Mouse (Mus musculus): ENCODE measurements at regions not wholly inside any gene's neighbourhood (a gene's known extent, or its start where the extent isn't known, plus 50 kb on each side); places are given as distances from the start of the nearest gene placed in this dataset.
A peak's percentile ranks its signal among the peaks of the same experiment; 100 is the strongest.
"Not testable (repeated sequence)": the region's sequence is repeated elsewhere in the genome, so short reads cannot be mapped to it uniquely, and the experiment has no call there.

DNA sequence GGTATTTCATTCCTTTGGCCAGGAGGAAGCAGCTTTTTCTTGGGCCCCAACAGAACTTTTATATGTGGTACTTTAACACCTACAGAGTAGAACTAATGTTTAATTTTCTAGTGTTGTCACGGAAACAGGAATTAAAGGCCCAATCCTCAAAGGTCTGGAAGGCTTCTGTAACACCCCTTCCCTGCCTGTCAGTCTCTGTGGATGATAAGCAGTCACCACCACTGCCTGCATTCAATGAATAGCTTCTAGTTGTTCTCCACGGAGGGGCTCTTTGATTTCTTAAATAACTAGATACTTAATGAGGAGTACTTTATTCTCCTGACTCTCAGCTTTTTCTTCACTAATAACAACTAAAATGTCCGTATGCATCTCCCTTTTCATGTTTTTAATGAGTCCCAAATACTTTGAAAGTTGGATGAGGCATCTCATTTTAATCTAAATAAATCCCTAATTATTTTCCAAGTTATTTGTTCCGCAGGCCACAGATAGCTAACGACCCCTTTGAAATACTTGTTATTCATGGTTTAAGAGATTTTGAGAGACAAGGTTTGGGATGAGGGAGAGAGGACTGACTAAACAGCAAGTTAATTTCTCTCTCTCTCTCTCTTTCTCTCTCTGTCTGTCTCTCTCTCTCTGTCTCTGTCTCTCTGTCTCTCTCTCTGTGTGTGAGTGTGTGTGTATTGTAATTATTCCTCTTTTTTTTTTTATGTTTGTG is 686.0 kb upstream of the Ghitm start:
- peak; percentile 33 for DNase-seq (ENCODE audit: inconsistent ontology term)

DNA sequence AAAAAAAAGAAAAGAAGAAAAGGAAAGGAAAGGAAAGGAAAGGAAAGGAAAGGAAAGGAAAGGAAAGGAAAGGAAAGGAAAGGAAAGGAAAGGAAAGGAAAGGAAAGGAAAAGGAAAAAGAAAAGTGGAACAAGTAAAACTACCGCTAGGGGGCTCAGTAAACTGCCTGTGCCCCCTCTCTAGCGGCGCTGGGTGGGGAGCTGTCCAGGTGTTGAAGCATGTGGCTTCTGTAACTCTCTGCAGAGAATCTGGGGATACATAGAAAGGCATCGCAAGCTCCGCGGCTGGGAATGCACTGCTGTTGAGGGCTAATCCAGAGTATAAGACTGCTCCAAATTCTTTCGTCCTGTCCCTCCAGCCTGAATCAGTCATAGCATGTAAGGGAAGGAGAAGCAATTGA is 684.9 kb upstream of the Ghitm start:
- peak; percentile 25 for DNase-seq (ENCODE audit: inconsistent ontology term)

DNA sequence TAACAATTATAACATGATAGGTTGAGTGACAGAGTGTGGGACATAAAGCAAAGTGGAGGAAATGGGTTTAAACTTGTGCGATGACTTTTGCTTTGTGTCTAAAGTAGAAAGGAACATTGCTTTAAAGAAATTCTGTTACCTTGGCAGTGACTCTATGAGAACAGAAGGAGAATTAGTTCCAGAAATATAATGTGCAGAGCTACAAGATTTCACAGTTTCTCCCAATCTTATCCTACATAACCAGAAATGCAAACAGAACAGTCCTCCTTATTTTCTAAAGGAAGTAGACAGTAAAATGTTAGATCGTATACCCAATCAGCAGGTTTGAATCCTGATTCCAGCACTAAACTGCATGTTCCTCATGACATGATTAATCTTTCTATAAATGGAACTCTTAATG is 660.6 kb upstream of the Ghitm start:
- DNase-seq (ENCODE audit: inconsistent ontology term), result no peak

DNA sequence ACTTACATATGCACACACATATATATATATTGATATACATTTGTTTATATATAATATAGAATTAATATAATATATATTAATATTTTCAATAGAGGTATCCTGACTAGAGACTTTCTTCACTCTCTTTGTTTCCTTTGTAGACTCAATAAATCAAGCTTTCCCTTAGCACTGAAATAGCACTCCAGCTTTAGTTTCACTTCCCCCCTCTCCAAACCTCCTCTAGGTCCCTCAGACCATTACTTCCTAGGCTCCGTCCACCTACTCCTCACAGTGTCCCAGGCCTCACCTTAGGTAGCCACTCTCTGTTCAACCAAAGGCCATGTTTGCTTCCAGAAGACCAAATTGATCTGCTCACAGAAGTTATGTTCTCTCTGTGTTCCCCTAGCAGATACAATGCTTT is 630.7 kb upstream of the Ghitm start:
- DNase-seq (ENCODE audit: inconsistent ontology term), result no peak

DNA sequence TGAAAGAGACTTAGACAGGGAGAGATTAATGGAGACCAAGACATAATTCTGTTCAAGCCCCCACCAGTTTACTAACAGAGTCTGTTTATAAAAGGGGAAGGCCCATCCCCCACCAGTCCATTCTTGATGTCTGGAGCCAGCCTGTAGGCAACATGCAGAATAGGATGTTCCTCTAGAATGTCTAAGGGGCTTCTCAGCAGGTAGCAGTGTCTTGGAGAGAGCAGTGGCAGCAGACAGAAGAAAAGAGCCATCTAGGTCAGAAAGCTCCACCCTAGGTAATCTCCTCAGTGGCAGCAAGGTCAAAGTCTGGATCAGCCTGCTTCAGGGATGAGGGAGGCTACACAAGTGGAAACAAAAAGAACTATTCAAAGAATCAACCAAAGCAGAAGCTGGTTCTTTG is 614.6 kb upstream of the Ghitm start:
- not testable (repeated sequence) for DNase-seq (ENCODE audit: inconsistent ontology term)

DNA sequence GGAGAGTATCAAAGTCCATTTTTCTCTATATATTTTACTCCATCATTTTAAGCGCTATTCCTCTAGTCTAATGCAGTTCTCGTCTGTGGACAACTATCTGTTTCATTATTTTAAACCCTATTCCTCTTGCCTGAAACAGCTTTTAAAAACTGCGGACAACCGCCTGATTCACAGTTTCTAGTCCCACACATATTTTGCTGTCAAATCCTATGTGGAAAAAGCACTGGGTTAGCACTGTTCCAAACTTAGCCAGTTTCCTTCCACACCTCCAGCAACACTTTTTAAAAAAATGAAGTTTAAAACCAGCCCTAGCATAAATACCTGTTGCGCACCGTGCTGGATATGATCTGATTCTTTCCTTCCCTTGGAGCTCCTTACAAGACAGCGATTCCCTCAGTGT is 614.1 kb upstream of the Ghitm start:
- no peak for DNase-seq (ENCODE audit: inconsistent ontology term)

DNA sequence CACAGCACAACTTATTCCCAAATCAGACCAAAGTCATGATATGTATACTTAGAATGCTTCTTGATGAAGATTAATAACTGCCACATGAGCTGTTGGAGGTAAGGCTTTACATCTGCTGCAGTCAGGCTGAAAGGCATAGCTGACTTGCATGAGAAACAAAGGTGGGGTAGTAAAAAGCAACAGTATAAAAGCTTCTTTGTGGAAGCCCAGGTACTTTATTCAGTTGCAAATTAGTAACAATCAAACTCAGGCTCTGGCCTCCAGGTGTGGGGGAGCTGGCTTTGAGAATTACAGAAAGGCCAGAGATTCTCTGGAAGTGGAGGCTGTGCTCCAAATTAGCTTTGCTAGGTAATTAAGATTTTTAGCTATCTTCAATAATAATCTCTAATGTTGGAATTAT is 608.0 kb upstream of the Ghitm start:
- no peak for DNase-seq (ENCODE audit: inconsistent ontology term)

DNA sequence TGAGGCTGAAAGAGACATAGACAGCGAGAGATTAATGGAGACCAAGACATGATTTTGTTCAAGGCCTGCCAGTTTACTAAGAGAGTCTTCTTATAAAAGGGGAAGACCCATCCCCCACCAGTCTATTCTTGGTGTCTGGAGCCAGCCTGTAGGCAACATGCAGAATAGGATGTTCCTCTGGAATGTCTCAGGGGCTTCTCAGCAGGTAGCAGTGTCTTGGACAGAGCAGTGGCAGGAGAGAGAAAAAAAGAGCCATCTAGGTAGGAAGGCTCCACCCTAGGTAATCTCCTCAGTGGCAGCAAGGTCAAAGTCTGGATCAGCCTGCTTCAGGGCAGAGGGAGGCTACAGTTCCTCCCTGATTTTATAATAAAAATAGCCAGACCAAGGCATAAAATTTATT is 607.4 kb upstream of the Ghitm start:
- DNase-seq (ENCODE audit: inconsistent ontology term), result not testable (repeated sequence)

Data from Muller cell, postnatal 12 days (primary cell).